Mouse (Mus musculus) ES-Bruce4 (cell line): ENCODE results near the gene Lmo1. TPM values are rescaled to one million over a fixed set of nuclear protein-coding genes. Genes with fewer than 3 reads are reported as not detected.
A peak's percentile ranks its signal among the peaks of the same experiment; 100 is the strongest.
"Not testable (repeated sequence)": the region's sequence is repeated elsewhere in the genome, so short reads cannot be mapped to it uniquely, and the experiment has no call there.

Source experiments
- H3K27ac ChIP-seq: 2 replicates; pipeline ENCODE4 v1.5.1; 2012; ENCODE audit warnings: low read length, inconsistent platforms; ENCODE audit not compliant: insufficient read depth
- H3K27me3 ChIP-seq: 2 replicates; pipeline ENCODE4 v1.6.1; 2012; ENCODE audit warnings: mild to moderate bottlenecking, low read length, inconsistent platforms; ENCODE audit not compliant: control insufficient read depth, poor library complexity, insufficient read depth, severe bottlenecking
- H3K36me3 ChIP-seq: 2 replicates; pipeline ENCODE4 v1.6.1; 2012; ENCODE audit warnings: inconsistent platforms, mild to moderate bottlenecking, low read length, moderate library complexity; ENCODE audit not compliant: control insufficient read depth, poor library complexity, insufficient read depth, severe bottlenecking
- H3K4me1 ChIP-seq: one replicate; pipeline ENCODE4 v1.8.1; 2011; ENCODE audit warnings: low read length; ENCODE audit not compliant: control insufficient read depth, insufficient read depth
- H3K4me3 ChIP-seq: 2 replicates; pipeline ENCODE4 v1.5.1; 2011; ENCODE audit warnings: low read depth, mild to moderate bottlenecking, low read length
- H3K9ac ChIP-seq: 2 replicates; pipeline ENCODE4 v1.6.1; 2012; ENCODE audit warnings: low read depth, mild to moderate bottlenecking, inconsistent platforms; ENCODE audit not compliant: poor library complexity, severe bottlenecking
- H3K9me3 ChIP-seq: replicated peaks from 2 replicates; pipeline ENCODE4 v1.6.1; 2012; ENCODE audit warnings: mild to moderate bottlenecking, low read length, inconsistent platforms; ENCODE audit not compliant: control insufficient read depth, poor library complexity, insufficient read depth, severe bottlenecking
- CTCF ChIP-seq: IDR thresholded peaks from one replicate; pipeline ENCODE4 v1.8.1; 2011; ENCODE audit warnings: low read depth, low read length
- EP300 ChIP-seq: IDR thresholded peaks from 2 replicates; pipeline ENCODE4 v1.6.1; 2011; ENCODE audit warnings: low read depth, low read length; ENCODE audit not compliant: insufficient read depth
- POLR2A ChIP-seq: IDR thresholded peaks from one replicate; pipeline ENCODE4 v1.8.1; 2011; ENCODE audit warnings: low read length; ENCODE audit not compliant: insufficient read depth
- polyA plus RNA-seq: library from polyadenylated mRNA; stranded (reverse); fragments of >200 nt; gene quantifications from 2 replicates; pipeline ENCODE4 v1.2.4, GENCODE M21; 2011; ENCODE audit warnings: low read depth; ENCODE audit not compliant: missing spikeins, insufficient read depth, insufficient read length

Gene Lmo1
- polyA plus RNA-seq, 1 experiment, result 1.3 TPM

- Histone ChIP-seq H3K27ac (no peak overlapping the region), H3K9me3 (no peaks in the 10 kb centered on the region), H3K4me3 (no peak overlapping the region), H3K27me3 (no peaks in the 10 kb centered on the region), H3K9ac (no peak overlapping the region), H3K36me3 (no peaks in the 10 kb centered on the region), H3K4me1 (no peaks in the 10 kb centered on the region)
- TF ChIP-seq EP300 (no peak), CTCF (no peak), POLR2A (no peak)
Observed at GRCm38 (mm10) chr7:109137441-109137840, 37.6 kb downstream of the Lmo1 start.

DNA sequence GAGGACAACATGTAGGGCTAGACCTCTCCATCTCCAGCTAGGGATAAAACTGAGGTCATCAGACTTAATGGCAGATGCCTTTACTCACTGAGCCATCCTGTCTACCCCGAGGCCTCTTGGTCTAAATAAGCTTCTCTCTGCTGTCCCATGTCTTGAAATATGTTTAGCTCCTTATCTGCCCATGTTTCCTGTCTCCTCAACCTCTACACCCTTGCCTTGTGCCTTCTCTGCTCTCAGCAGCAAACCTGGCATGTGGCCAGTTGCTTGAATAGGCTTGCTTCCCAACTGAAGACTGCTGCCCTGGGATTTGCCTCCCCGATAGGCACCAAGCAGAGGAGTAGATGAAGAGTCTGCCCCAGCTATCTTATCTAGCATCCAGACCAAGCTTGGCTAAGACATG, 43.4 kb downstream of the Lmo1 start:
- Histone ChIP-seq H3K27me3 (no peaks in the 10 kb centered on the region), H3K36me3 (no peaks in the 10 kb centered on the region), H3K4me1 (no peaks in the 10 kb centered on the region), H3K9ac (no peak overlapping the region), H3K4me3 (no peak overlapping the region), H3K27ac (no peak overlapping the region), H3K9me3 (no peaks in the 10 kb centered on the region)
- TF ChIP-seq CTCF, result no peak
- no peak for TF ChIP-seq POLR2A
- TF ChIP-seq EP300, result no peak

DNA sequence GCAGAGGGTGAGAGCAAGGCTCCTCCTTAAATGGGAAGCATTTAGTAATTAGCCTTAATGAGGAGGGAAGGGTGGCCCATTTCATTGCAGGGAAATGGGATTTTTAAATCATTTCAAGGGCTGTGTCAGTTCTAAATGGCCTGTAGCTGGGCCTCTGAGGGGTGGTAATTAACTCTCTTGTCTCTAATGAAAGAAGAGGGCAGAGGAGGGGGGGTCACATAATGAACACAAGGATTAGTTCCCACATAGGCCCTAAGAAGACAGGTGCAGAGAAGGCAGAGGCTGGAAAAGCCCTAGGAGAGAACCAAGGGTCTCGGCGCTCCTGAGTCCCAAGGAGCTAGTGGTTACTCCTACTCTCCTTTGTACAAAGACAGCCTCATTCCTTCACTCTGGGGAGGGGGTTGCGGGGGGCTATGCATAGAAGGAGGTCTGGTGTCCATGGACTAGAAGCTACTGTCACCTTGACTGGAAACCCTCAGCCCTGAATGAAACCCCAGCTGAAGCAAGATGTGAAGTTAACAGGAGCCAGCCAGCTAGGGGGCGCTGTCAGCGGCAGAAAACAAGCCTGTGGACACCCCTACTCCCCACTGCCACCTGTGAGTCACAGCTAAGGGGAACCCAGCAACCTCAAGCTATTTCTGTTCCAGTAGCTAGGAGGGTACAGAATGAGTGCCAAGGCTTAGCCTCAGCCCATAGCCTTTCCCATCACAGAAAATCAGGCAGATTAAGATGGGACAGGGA, 44.9 kb downstream of the Lmo1 start:
- TF ChIP-seq EP300 (no peak), POLR2A (no peak), CTCF (peak; percentile 17)
- H3K27ac ChIP-seq, result no peak overlapping the region
- no peaks in the 10 kb centered on the region for H3K9me3 ChIP-seq
- no peaks in the 10 kb centered on the region for H3K4me1 ChIP-seq
- H3K27me3 ChIP-seq, result no peaks in the 10 kb centered on the region
- no peak overlapping the region for H3K4me3 ChIP-seq
- H3K9ac ChIP-seq, result no peak overlapping the region
- H3K36me3 ChIP-seq, result no peaks in the 10 kb centered on the region

GRCm38 (mm10) chr7:109129442-109129841, 45.6 kb downstream of the Lmo1 start:
- Histone ChIP-seq H3K9me3 (no peaks in the 10 kb centered on the region), H3K27ac (no peak overlapping the region), H3K4me1 (no peaks in the 10 kb centered on the region), H3K9ac (no peak overlapping the region), H3K36me3 (no peaks in the 10 kb centered on the region), H3K4me3 (no peak overlapping the region), H3K27me3 (no peaks in the 10 kb centered on the region)
- no peak for TF ChIP-seq POLR2A
- TF ChIP-seq CTCF, result no peak
- TF ChIP-seq EP300, result no peak

GRCm38 (mm10) chr7:109115929-109116328, 59.1 kb downstream of the Lmo1 start:
- no peaks in the 10 kb centered on the region; the same call in 1 of the 2 replicates for H3K27me3 ChIP-seq
- no peaks in the 10 kb centered on the region for H3K9me3 ChIP-seq
- no peaks in the 10 kb centered on the region for H3K36me3 ChIP-seq
- no peaks in the 10 kb centered on the region for H3K4me1 ChIP-seq
- no peak for TF ChIP-seq CTCF
- TF ChIP-seq POLR2A, result no peak
- TF ChIP-seq EP300, result no peak
- H3K4me3 ChIP-seq, result no peak overlapping the region
- H3K27ac ChIP-seq, result no peak overlapping the region
- no peak overlapping the region for H3K9ac ChIP-seq

DNA sequence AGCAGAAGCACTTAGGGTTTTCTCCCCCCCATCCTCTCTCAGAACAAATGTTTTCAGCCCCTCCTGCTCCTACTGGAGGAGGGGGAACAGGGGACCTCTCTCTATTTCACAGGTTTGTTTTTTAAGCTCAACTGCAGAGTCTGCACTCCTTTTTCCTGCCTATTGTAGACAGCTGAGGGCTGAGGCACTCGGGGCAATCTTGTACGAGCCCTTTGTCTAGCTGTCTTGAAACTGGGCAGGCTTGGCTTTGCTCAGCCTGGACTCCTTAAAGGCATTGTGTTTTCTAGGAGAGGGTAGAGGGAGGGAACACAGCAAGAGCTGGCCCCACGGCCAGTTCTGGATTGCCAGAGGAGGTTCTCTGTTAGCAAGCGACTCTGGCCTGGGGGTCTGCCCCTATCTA, 59.5 kb downstream of the Lmo1 start:
- H3K9ac ChIP-seq, H3K4me1 ChIP-seq, H3K36me3 ChIP-seq, H3K9me3 ChIP-seq, H3K4me3 ChIP-seq, H3K27ac ChIP-seq, H3K27me3 ChIP-seq: not testable (repeated sequence)
